Mouse (Mus musculus) embryonic facial prominence, embryonic 14.5 days (tissue): ENCODE data around the gene Gab1. TPM values are rescaled to one million over a fixed set of nuclear protein-coding genes. Genes with fewer than 3 reads are reported as not detected.

Source experiments
- ATAC-seq: fragments of 200-750 bp; cut with Nextera tagmentation; 2 replicates; pipeline ENCODE4 v1.8.0; 2017; ENCODE audit warnings: low read depth, moderate number of reproducible peaks, moderate TSS enrichment
- DNase-seq: peaks from one replicate; pipeline ENCODE4 v3.0.0-alpha.2; 2015; ENCODE audit warnings: low spot score
- H3K27ac ChIP-seq: fragments of 300-500 bp; sonication (generic); replicated peaks from 2 replicates; pipeline ENCODE4 v1.5.1; 2014; ENCODE audit warnings: low read depth, mild to moderate bottlenecking, low read length, moderate library complexity
- H3K27me3 ChIP-seq: fragments of 300-500 bp; sonication (generic); replicated peaks from 2 replicates; pipeline ENCODE4 v1.6.1; 2014; ENCODE audit warnings: low read length; ENCODE audit not compliant: control insufficient read depth, insufficient read depth
- H3K36me3 ChIP-seq: fragments of 300-500 bp; sonication (generic); 2 replicates; pipeline ENCODE4 v1.6.1; 2014; ENCODE audit warnings: low read length, mixed read lengths; ENCODE audit not compliant: control insufficient read depth, insufficient read depth
- H3K4me1 ChIP-seq: fragments of 300-500 bp; sonication (generic); 2 replicates; pipeline ENCODE4 v1.6.1; 2014; ENCODE audit warnings: antibody characterized with exemption, low read length; ENCODE audit not compliant: control insufficient read depth, insufficient read depth
- H3K4me2 ChIP-seq: fragments of 300-500 bp; sonication (generic); 2 replicates; pipeline ENCODE4 v1.6.1; 2014; ENCODE audit warnings: low read depth, mild to moderate bottlenecking, low read length, moderate library complexity, mixed read lengths
- H3K4me3 ChIP-seq: fragments of 300-500 bp; sonication (generic); 2 replicates; pipeline ENCODE4 v1.5.1; 2014; ENCODE audit warnings: low read depth, mild to moderate bottlenecking, low read length
- H3K9ac ChIP-seq: fragments of 300-500 bp; sonication (generic); 2 replicates; pipeline ENCODE4 v1.6.1; 2014; ENCODE audit warnings: low read depth, mild to moderate bottlenecking, low read length, moderate library complexity, mixed read lengths
- H3K9me3 ChIP-seq: fragments of 300-500 bp; sonication (generic); 2 replicates; pipeline ENCODE4 v1.6.1; 2016; ENCODE audit warnings: low read length; ENCODE audit not compliant: control insufficient read depth
- WGBS: fragments of 180-500 bp; shearing (Covaris S2); extraction: QIAGEN DNeasy Blood & Tissue Kit; methylation state at CpG from one replicate; pipeline ENCODE4 v1.1.7; 2014; 5-methylcytosine and 5-hydroxymethylcytosine counted together
- polyA plus RNA-seq: library from polyadenylated mRNA; unstranded; fragments of >200 nt; fragmentation: Nextera tagmentation; extraction: Ambion mirVana; gene quantifications from 2 replicates; pipeline ENCODE4 v1.2.1, GENCODE M21; 2014

Gene Gab1
- polyA plus RNA-seq, 1 experiment from 2014 or later = 30.3 TPM

DNA sequence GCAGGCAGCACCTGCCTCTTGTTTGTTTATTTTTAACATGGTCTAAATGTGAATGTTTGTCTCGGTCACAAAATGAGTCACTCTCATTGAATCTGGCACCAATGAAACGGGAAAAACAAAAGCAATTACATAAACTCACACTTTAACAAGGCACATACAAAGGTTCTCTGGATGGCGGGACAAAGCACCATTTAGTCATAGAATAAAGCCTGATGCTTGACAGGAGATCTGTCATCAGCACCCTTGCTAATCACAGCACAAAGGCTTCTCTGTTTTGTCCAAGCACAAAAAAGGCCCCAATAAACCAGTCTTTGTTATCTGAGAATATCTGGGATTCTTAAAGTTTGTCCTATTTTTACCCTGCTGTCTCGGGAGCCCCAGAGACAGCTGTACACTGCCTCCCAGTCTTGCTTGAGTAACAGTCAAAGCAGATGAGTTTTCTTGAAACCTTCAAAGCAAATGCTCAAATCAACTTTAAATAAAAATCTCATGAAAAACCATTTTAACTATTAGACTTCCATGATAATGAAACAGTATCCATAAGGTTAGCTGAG, 76.2 kb downstream of the Gab1 start:
- DNase-seq = peak; percentile 45
- 0 out of 2 replicates have a peak, but pooled peaks cover 4% of the 10 kb centered on the region for H3K9me3 ChIP-seq
- H3K36me3 ChIP-seq = 0 out of 2 replicates have a peak, but pooled peaks cover 9% of the 10 kb centered on the region
- no peak overlapping the region for H3K4me2 ChIP-seq
- H3K4me1 ChIP-seq = peaks cover 19% of the 10 kb centered on the region
- ATAC-seq = peak; percentile 56; the same call in 1 of the 2 replicates
- H3K4me3 ChIP-seq = no peak overlapping the region
- 0 out of 2 replicates have a peak overlapping the region, but pooled peaks have one; percentile 25 for H3K27ac ChIP-seq
- H3K9ac ChIP-seq = no peak overlapping the region
- no peaks in the 10 kb centered on the region for H3K27me3 ChIP-seq
- WGBS = 38% methylated on average over 4 of the region's 4 CpGs

DNA sequence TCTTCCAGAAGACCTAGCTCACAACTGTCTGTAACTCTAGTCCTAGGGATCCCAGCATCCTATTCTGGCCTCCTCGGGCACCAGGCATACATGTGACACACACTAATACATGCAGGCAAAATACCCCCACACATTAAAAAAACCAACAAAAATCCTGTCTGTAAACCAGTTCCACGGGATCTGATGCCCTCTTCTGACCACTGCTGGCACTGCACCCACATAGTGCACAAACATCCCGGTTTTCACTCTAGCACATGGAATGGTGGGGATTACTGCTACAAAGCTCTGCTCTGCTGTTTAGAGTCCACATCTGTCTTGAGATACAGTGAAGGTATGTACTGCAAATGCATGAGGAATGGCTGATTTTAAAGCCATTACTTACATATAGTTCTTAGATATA, 81.5 kb downstream of the Gab1 start:
- H3K4me2 ChIP-seq = no peak overlapping the region
- 93% methylated on average over 3 of the region's 3 CpGs for WGBS
- ATAC-seq (no peak), DNase-seq (no peak)
- H3K27me3 ChIP-seq = no peaks in the 10 kb centered on the region
- H3K9me3 ChIP-seq = peaks cover 7% of the 10 kb centered on the region; the same call in 1 of the 2 replicates
- no peak overlapping the region for H3K9ac ChIP-seq
- H3K36me3 ChIP-seq = 0 out of 2 replicates have a peak, but pooled peaks cover 9% of the 10 kb centered on the region
- H3K27ac ChIP-seq = 0 out of 2 replicates have a peak overlapping the region, but pooled peaks have one; percentile 53
- H3K4me1 ChIP-seq = no peaks in the 10 kb centered on the region
- H3K4me3 ChIP-seq = no peak overlapping the region

DNA sequence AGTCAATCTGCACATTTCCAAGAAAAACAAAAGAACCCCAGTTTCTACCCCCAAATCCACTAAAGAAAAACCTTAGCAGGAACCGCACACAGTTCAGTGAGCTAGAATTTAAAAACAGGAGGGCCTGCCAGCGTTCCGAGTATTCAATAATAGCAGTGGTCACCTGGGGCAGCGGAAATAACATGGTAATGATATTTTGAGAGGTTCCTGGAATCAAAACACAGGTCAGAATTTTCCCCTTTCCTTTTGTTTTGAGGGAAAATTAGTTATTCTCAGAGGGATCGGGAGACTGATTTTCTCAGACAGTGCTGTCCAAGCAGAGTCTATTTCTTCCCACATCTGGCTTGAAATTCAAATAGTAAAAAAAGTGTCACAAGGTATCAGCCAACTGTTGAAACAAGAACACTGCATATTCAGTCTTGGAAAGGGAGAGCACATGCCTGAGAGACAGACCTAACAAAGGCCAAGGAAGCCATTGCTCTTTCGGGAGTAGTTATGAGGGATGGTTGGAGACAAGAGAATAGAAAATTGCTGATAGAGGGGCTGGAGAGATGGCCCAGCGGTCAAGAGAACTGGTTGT, 82.0 kb downstream of the Gab1 start:
- Histone ChIP-seq H3K27me3 (no peaks in the 10 kb centered on the region), H3K27ac (peak overlapping the region; percentile 68; the same call in 1 of the 2 replicates), H3K4me1 (no peaks in the 10 kb centered on the region), H3K9me3 (peaks cover 7% of the 10 kb centered on the region; the same call in 1 of the 2 replicates), H3K36me3 (0 out of 2 replicates have a peak, but pooled peaks cover 9% of the 10 kb centered on the region), H3K4me2 (no peak overlapping the region), H3K4me3 (no peak overlapping the region), H3K9ac (no peak overlapping the region)
- no peak; the same call in 1 of the 2 replicates for ATAC-seq
- DNase-seq = peak; percentile 77
- 63% methylated on average over 7 of the region's 7 CpGs for WGBS

DNA sequence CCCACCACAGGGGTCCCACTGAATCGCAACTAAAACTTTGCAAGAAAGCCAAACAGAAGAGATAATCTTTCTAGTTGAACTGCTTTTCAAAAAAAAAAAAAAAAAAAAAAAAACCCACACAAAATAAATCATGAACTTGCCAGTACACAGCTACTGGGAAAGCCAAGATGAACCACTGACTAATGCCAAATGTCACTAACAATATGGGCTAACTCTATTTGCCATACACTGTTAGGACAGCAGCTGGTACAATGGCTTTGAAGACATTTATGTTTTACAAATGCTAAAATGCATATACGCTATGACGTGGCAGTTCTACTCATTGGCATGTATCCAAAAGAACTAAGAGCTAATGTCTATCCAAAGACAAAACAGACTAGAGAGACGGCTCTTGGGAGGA, 84.2 kb downstream of the Gab1 start:
- Histone ChIP-seq H3K27ac (no peak overlapping the region), H3K27me3 (no peaks in the 10 kb centered on the region), H3K4me3 (no peak overlapping the region), H3K4me2 (no peak overlapping the region), H3K9me3 (peaks cover 7% of the 10 kb centered on the region; the same call in 1 of the 2 replicates), H3K4me1 (no peaks in the 10 kb centered on the region), H3K9ac (no peak overlapping the region), H3K36me3 (peaks cover 14% of the 10 kb centered on the region; the same call in 1 of the 2 replicates)
- no peak for ATAC-seq
- 62% methylated on average over 4 of the region's 4 CpGs for WGBS
- no peak for DNase-seq

DNA sequence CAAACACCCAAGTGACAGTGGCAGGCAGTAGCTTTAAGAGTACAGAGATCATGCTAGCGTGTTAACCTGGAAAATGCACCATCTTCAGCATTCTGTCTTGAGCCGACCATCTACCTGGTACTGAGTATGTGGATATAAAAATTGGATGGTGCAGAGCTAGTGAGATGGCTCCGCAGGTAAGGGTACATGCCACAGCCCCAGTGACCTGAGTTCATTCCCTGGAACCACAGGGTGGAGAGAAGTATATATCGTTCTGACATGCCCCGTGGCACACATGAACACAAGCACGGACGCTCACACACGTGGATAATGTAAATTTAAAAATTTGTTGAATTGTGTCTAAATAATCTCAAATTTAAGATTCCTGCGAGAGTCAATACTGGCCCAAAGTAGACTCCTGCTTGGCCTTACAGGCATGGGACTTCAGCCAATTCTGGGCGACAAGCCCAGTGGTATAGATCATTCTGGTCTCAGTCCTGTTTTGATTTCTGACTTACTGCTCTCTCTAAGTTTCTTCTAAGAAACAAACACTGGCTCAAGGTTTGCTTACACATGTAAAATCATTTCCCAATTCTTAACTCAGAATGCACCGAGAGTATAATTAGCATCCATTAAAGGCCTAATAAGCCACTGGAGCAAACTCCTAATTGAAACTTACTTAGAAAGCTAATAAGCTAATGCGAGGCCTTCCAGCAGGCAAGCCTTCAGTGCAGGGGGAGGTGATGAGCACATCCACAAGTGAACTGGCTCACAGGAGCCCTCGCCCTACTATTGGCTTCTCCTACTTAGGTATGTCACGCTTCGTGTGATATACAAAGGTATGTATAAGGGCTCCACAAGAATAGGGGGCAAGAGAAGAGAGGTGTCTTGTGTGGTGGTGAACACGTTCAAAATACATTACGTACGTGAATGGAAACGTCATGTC, 85.5 kb downstream of the Gab1 start:
- DNase-seq (no peak), ATAC-seq (no peak)
- Histone ChIP-seq H3K27ac (no peak overlapping the region), H3K9ac (no peak overlapping the region), H3K4me2 (no peak overlapping the region), H3K4me1 (no peaks in the 10 kb centered on the region), H3K9me3 (peaks cover 7% of the 10 kb centered on the region; the same call in 1 of the 2 replicates), H3K36me3 (peaks cover 20% of the 10 kb centered on the region; the same call in 1 of the 2 replicates), H3K4me3 (no peak overlapping the region), H3K27me3 (no peaks in the 10 kb centered on the region)
- WGBS = 82% methylated on average over 19 of the region's 19 CpGs

- peaks cover 3% of the 10 kb centered on the region; the same call in 1 of the 2 replicates for H3K9me3 ChIP-seq
- 50% methylated on average over 11 of the region's 11 CpGs for WGBS
Measured at GRCm38 (mm10) chr8:80793791-80794515, 86.4 kb downstream of the Gab1 start.

GRCm38 (mm10) chr8:80792214-80792613, 88.1 kb downstream of the Gab1 start:
- ATAC-seq (no peak), DNase-seq (no peak)
- Histone ChIP-seq H3K27ac (no peak overlapping the region), H3K36me3 (peaks cover 33% of the 10 kb centered on the region), H3K4me3 (no peak overlapping the region), H3K9ac (no peak overlapping the region), H3K4me2 (no peak overlapping the region), H3K4me1 (no peaks in the 10 kb centered on the region), H3K9me3 (no peaks in the 10 kb centered on the region), H3K27me3 (no peaks in the 10 kb centered on the region)
- WGBS = 89% methylated on average over 5 of the region's 5 CpGs

More at GRCm38 (mm10) chr8:80793791-80794515, 86.4 kb downstream of the Gab1 start:
- Histone ChIP-seq H3K4me1 (no peaks in the 10 kb centered on the region), H3K36me3 (peaks cover 18% of the 10 kb centered on the region), H3K27ac (no peak overlapping the region), H3K4me2 (no peak overlapping the region), H3K27me3 (no peaks in the 10 kb centered on the region), H3K4me3 (no peak overlapping the region), H3K9ac (no peak overlapping the region)
- ATAC-seq = no peak
- no peak for DNase-seq

DNA sequence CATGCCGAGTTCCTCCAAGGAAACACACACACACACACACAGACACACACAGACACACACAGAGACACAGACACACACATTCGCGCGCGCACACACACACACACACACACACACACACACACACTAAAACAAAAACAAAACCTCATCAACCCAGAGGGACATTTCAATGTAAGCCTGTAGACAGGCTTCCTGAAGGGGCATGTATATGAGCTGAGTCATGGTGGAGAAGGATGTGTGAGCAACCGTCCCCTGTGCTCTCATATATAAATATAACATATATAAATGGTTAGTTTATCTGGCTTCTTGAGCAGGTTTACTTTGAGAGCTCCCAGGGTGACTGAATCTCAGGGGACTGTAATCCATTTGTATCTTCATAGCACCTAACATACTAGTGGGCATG, 91.0 kb downstream of the Gab1 start:
- Histone ChIP-seq H3K27ac (no peak overlapping the region), H3K36me3 (peaks cover 45% of the 10 kb centered on the region), H3K9me3 (no peaks in the 10 kb centered on the region), H3K9ac (no peak overlapping the region), H3K27me3 (no peaks in the 10 kb centered on the region), H3K4me1 (no peaks in the 10 kb centered on the region), H3K4me2 (no peak overlapping the region), H3K4me3 (no peak overlapping the region)
- no peak for DNase-seq
- no peak; the same call in 1 of the 2 replicates for ATAC-seq
- whole genome bisulfite sequencing = 89% methylated on average over 6 of the region's 6 CpGs
